Mouse (Mus musculus) forebrain, postnatal 0 days (tissue): ENCODE measurements at regions not wholly inside any gene's neighbourhood (a gene's known extent, or its start where the extent isn't known, plus 50 kb on each side); places are given as distances from the start of the nearest gene placed in this dataset.
A peak's percentile ranks its signal among the peaks of the same experiment; 100 is the strongest.

Experiments used
- ATAC-seq: fragments of 200-750 bp; cut with Nextera tagmentation; 2 replicates; pipeline ENCODE4 v1.8.0; 2017; ENCODE audit warnings: mild to moderate bottlenecking, moderate library complexity
- DNase-seq: peaks from one replicate; pipeline ENCODE4 v3.0.0-alpha.2; 2015
- H3K27ac ChIP-seq: fragments of 300-500 bp; sonication (generic); 2 replicates; pipeline ENCODE4 v1.5.1; 2014; ENCODE audit warnings: low read depth, mild to moderate bottlenecking, antibody characterized with exemption, low read length, moderate library complexity, mixed read lengths
- H3K27me3 ChIP-seq: fragments of 300-500 bp; sonication (generic); 2 replicates; pipeline ENCODE4 v1.6.1; 2014; ENCODE audit warnings: mild to moderate bottlenecking, low read length, mixed read lengths; ENCODE audit not compliant: insufficient read depth
- H3K36me3 ChIP-seq: fragments of 300-500 bp; sonication (generic); 2 replicates; pipeline ENCODE4 v1.6.1; 2014; ENCODE audit warnings: mild to moderate bottlenecking, moderate library complexity; ENCODE audit not compliant: insufficient read depth
- H3K4me1 ChIP-seq: fragments of 300-500 bp; sonication (generic); 2 replicates; pipeline ENCODE4 v1.6.1; 2014; ENCODE audit warnings: antibody characterized with exemption; ENCODE audit not compliant: insufficient read depth
- H3K4me2 ChIP-seq: fragments of 300-500 bp; sonication (generic); 2 replicates; pipeline ENCODE4 v1.6.1; 2014; ENCODE audit warnings: low read depth, mild to moderate bottlenecking, moderate library complexity
- H3K4me3 ChIP-seq: fragments of 300-500 bp; sonication (generic); 2 replicates; pipeline ENCODE4 v1.5.1; 2014; ENCODE audit warnings: low read depth, low read length, mixed read lengths
- H3K9ac ChIP-seq: fragments of 300-500 bp; sonication (generic); 2 replicates; pipeline ENCODE4 v1.6.1; 2014; ENCODE audit warnings: mild to moderate bottlenecking
- H3K9me3 ChIP-seq: fragments of 300-500 bp; sonication (generic); 2 replicates; pipeline ENCODE4 v1.6.1; 2016; ENCODE audit warnings: low read length
- CTCF ChIP-seq: sonication (generic); IDR thresholded peaks from 2 replicates; pipeline ENCODE4 v1.5.1; 2016; ENCODE audit warnings: antibody characterized with exemption, control low read depth, low read depth
- WGBS: fragments of 180-500 bp; shearing (Covaris S2); extraction: QIAGEN DNeasy Blood & Tissue Kit; methylation state at CpG from one replicate; pipeline ENCODE4 v1.1.7; 2014; 5-methylcytosine and 5-hydroxymethylcytosine counted together

GRCm38 (mm10) chr1:105434631-105435403 is 78.3 kb upstream of the Rnf152 start:
- Histone ChIP-seq H3K4me1 (no peaks in the 10 kb centered on the region), H3K9ac (no peak overlapping the region), H3K9me3 (no peaks in the 10 kb centered on the region), H3K4me2 (no peak overlapping the region), H3K27me3 (no peaks in the 10 kb centered on the region), H3K36me3 (no peaks in the 10 kb centered on the region), H3K27ac (no peak overlapping the region), H3K4me3 (no peak overlapping the region)
- WGBS: 84% methylated on average over 8 of the region's 8 CpGs
- DNase-seq (no peak), ATAC-seq (no peak)
- no peak for TF ChIP-seq CTCF

DNA sequence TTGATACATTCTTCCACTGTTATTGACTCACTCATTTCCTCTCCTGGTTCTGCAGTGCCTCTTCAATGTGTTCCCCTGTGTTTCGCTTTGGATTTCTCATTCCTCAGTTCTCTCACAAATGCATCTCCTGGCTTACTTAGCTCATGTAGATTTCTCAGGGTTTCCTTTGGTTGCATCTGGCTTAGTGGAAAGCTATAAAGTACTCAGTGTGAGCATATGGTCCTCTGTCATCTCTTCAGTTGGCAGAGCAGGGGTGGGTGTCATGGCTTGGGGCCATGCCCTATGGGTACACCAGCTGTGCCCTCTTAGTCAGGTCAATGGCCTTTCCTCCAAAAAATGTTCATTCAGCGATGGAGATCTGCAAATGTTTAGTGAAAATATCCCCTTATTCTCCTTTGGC is 77.4 kb upstream of the Rnf152 start:
- no peak overlapping the region for H3K9ac ChIP-seq
- TF ChIP-seq CTCF: no peak
- H3K27ac ChIP-seq: no peak overlapping the region
- H3K4me3 ChIP-seq: no peak overlapping the region
- no peaks in the 10 kb centered on the region for H3K27me3 ChIP-seq
- DNase-seq (no peak), ATAC-seq (peak; percentile 45; the same call in 1 of the 2 replicates)
- H3K4me1 ChIP-seq: no peaks in the 10 kb centered on the region
- H3K36me3 ChIP-seq: no peaks in the 10 kb centered on the region
- WGBS: 88% methylated on average over 2 of the region's 2 CpGs
- no peak overlapping the region for H3K4me2 ChIP-seq
- H3K9me3 ChIP-seq: no peaks in the 10 kb centered on the region

- ATAC-seq (no peak), DNase-seq (no peak)
- H3K4me3 ChIP-seq: no peak overlapping the region
- no peak for TF ChIP-seq CTCF
- no peaks in the 10 kb centered on the region for H3K36me3 ChIP-seq
- no peak overlapping the region for H3K4me2 ChIP-seq
- H3K9me3 ChIP-seq: no peaks in the 10 kb centered on the region
- no peak overlapping the region for H3K27ac ChIP-seq
- H3K27me3 ChIP-seq: no peaks in the 10 kb centered on the region
- WGBS: 82% methylated on average over 2 of the region's 2 CpGs
- H3K4me1 ChIP-seq: no peaks in the 10 kb centered on the region
- H3K9ac ChIP-seq: no peak overlapping the region
Measured at GRCm38 (mm10) chr1:105431803-105432202, 75.3 kb upstream of the Rnf152 start.

DNA sequence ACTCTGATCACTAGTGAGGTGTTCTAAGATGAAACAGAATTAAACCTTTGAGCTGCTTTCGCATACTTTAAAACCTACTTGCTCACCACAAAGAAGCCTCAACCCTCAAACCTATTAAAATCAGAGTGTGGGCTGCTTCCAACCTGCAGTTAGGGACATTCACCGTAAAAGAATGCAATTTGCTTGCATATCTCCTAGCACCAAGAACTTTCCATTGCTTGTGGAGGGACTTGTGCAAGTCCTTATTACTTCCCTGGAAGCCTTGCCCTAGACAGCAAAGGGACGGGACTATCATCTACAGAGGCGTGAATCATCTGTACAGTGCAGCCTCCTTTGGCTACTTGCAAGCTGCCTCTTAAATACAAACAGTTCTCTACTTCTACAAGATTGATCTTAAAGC is 74.2 kb upstream of the Rnf152 start:
- Histone ChIP-seq H3K4me1 (no peaks in the 10 kb centered on the region), H3K9ac (no peak overlapping the region), H3K36me3 (no peaks in the 10 kb centered on the region), H3K9me3 (no peaks in the 10 kb centered on the region), H3K4me2 (no peak overlapping the region), H3K4me3 (no peak overlapping the region), H3K27ac (no peak overlapping the region), H3K27me3 (no peaks in the 10 kb centered on the region)
- no peak for TF ChIP-seq CTCF
- no peak for DNase-seq
- 91% methylated on average over 4 of the region's 4 CpGs for WGBS
- no peak for ATAC-seq

DNA sequence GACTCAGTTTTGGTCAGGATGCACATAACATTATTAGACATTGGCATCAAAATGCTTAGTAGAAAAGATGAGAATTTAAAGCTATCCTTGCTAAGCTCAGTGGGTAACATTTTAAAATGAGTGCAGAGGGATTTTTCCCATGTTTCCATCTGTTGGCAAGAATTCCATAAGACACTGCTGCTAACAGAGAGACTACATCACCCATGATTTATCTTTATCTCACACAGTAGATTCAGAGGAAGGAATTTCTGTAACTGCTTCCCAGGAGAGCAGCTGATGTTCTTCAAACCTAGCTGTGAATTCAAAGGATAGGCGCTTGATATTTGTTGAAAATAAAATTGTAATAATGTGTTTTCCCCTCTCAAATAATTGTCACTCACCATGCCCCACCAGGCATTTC is 71.7 kb upstream of the Rnf152 start:
- no peak overlapping the region for H3K4me2 ChIP-seq
- H3K27ac ChIP-seq: no peak overlapping the region
- H3K9me3 ChIP-seq: no peaks in the 10 kb centered on the region
- no peaks in the 10 kb centered on the region for H3K4me1 ChIP-seq
- no peak for TF ChIP-seq CTCF
- peak; percentile 12; the same call in 1 of the 2 replicates for ATAC-seq
- no peak overlapping the region for H3K4me3 ChIP-seq
- peak; percentile 22 for DNase-seq
- H3K27me3 ChIP-seq: no peaks in the 10 kb centered on the region
- no peak overlapping the region for H3K9ac ChIP-seq
- WGBS: 96% methylated on average over 1 of the region's 1 CpGs
- H3K36me3 ChIP-seq: no peaks in the 10 kb centered on the region

- H3K4me2 ChIP-seq: no peak overlapping the region
- H3K4me1 ChIP-seq: no peaks in the 10 kb centered on the region
- H3K9ac ChIP-seq: no peak overlapping the region
- DNase-seq (no peak), ATAC-seq (no peak)
- H3K27me3 ChIP-seq: no peaks in the 10 kb centered on the region
- no peaks in the 10 kb centered on the region for H3K36me3 ChIP-seq
- TF ChIP-seq CTCF: no peak
- H3K9me3 ChIP-seq: no peaks in the 10 kb centered on the region
- no peak overlapping the region for H3K27ac ChIP-seq
- 20% methylated on average over 4 of the region's 4 CpGs for WGBS
- H3K4me3 ChIP-seq: no peak overlapping the region
Measured at GRCm38 (mm10) chr1:105426086-105426485, 69.6 kb upstream of the Rnf152 start.

DNA sequence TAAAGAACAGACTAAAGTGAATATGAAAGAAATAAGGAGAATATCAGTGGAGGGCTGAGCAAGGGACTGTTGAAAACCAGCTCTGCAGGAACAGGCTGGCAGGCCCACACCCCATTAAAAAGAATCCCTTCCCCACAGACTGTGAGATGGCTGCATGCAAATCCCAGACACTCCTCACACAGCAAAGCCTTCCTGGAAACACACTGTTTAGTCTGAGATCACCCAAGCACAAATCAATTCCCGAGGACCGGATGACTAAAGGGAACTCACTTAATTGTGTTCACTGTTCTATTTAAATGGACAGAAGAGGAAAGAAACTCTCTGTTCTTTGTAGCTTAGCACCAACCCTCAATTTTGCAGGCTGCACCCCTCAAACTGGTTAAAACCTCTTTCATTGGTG is 66.9 kb upstream of the Rnf152 start:
- H3K9me3 ChIP-seq: no peaks in the 10 kb centered on the region
- no peak for DNase-seq

More for the DNA sequence above, 66.9 kb upstream of the Rnf152 start:
- ATAC-seq: no peak
- no peak for TF ChIP-seq CTCF
- Histone ChIP-seq H3K27ac (no peak overlapping the region), H3K36me3 (no peaks in the 10 kb centered on the region), H3K27me3 (no peaks in the 10 kb centered on the region), H3K4me1 (no peaks in the 10 kb centered on the region), H3K4me3 (no peak overlapping the region), H3K4me2 (no peak overlapping the region), H3K9ac (no peak overlapping the region)
- 10% methylated on average over 2 of the region's 2 CpGs for WGBS
